Mouse (Mus musculus) right cerebral cortex, adult 2 months (tissue): ENCODE results near the gene Fam78a.
A peak's percentile ranks its signal among the peaks of the same experiment; 100 is the strongest.

Source experiments
- DNase-seq, 2 experiments: peaks; one replicate each; pipeline ENCODE4 v3.0.0; 2021 to 2022; ENCODE audit warnings: low spot score in 2 of 2

Fam78a gene

DNA sequence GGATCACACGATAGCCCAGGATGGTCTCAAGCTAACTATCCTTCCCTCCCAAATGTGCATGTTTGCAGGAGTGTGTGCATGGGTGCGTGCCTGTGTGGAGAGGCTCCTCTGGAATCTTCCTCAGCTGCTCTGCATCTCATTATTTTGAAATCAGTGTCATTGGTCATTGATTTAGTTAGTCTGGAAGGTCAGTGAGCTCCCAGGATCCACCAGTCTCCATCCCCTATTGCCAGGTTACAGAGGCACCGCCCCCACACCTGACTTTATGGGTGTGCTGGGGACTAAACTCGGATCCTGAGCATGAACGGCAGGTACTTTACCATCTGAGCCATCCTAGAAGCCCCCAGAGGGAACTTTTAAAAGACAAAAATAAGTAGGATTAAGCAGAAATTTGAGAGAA is 18.3 kb upstream of the Fam78a start:
- no peak for DNase-seq

DNA sequence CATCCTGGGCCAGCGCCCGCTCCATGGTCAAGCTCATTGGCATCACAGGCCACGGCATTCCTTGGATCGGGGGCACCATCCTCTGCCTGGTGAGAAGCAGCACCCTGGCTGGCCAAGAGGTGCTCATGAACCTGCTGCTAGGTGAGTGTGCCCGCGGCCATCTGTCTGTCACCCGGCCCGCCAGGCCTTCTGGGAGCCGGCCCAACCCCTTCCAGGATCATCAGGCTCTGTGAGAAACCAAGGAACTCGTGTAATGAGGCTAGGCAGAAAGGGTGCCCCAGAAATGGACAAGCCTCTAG is 11.4 kb upstream of the Fam78a start:
- no peak for DNase-seq

DNA sequence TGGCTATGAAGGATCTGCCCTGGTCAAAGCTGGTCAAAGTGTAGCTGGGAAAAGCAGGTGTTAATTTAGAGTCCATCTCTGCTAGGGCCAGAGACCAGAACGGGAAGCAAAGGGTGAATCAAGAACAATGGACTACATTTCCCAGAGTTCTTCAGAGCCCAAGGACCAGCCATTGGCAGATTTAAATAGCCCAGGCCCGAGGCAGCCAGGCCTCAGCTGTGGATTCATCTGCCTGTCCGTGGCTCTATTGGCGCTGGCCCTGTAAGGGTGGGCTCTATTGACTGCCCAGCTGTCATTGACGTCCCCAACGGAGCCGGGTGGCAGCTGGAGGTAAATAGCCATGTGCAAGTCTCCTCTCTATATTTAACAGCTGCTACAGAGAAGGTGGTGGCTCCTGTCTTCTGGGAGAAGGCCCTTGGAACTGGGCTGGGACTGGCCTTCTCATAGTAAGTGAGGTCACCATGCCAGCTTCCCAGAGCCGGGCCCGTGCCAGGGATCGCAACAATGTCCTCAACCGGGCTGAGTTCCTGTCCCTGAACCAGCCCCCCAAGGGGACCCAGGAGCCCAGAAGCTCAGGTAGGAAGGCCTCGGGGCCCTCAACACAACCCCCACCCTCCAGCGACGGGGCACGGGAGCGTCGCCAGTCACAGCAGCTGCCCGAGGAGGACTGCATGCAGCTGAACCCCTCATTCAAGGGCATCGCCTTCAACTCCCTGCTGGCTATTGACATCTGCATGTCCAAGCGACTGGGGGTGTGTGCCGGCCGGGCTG is 10.9 kb upstream of the Fam78a start, which contains the start of gene Plpp7:
Plpp7 (plus strand) TSS at position 178 of the 771 bp plus-strand sequence.
- peak; percentile 84 to 88 for DNase-seq

DNA sequence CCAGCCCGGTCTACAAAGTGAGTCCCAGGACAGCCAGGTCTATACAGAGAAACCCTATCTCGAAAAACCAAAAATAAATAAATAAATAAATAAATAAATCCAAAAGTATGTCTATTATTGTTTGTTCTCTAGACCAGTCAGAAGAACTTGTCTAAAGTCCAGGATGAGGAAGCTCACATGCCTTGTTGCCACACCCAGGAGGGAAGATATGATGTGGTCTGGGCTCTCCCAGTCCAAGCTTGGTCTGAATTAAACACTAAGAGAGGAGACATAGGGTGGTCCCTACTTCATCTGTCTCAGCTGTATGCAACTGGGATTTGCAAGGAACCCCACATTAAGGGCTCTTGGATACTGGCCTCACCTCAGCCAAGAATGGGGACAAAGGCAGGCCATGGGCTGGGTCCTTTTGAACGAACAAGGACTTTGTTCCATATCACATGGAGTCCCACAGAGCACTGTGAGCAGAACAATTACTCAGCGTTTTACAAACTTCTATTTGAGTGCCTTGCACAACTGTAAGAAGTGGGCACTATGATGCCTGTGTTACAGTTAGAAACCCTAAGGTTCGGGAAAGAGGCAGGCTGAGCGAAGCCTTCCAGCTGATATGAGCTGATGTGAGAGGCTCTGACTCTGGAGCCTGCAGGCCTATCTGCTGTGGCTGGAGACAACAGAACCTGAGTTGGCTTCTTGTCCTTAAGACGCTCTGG is 9.5 kb upstream of the Fam78a start:
- DNase-seq = no peak

DNA sequence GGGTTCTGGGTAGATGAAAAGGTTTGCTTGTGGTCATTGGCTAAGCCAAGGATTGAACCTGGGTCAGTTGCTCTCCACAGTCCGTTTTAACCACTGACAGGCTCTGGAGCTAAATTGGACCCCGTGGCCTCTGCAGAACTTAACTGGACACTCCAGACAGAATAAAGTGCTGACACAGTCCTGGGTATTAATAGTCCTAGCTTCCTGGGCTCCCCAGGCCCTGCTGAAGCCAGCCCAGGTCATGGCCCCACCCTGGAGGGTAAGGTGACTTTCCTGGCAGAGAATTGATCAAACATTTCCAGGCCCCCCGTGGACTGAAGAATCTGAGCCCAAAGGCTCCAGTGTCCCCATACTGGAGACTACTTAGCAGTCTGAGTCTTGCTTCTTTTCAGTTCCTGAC is 7.3 kb upstream of the Fam78a start:
- no peak for DNase-seq

DNA sequence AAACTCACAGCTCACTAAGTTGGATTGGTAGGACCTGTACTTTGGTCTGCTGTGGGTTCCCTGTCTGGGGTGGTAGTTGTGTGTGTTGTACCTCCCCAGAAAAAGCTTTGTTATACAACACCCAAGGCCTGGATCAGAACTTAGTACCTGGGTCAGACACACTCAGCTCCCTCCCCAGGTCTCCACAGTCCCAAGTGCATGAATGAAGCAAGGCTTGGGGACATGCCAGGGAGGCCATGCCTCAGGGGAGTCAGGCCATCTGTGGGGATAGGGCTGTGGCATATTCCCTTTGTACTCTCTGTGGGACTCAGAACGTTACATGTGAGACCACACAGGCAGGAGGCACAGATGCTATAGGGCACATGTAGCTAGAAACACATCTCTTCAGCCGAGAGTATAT is 5.5 kb upstream of the Fam78a start:
- DNase-seq = no peak

DNA sequence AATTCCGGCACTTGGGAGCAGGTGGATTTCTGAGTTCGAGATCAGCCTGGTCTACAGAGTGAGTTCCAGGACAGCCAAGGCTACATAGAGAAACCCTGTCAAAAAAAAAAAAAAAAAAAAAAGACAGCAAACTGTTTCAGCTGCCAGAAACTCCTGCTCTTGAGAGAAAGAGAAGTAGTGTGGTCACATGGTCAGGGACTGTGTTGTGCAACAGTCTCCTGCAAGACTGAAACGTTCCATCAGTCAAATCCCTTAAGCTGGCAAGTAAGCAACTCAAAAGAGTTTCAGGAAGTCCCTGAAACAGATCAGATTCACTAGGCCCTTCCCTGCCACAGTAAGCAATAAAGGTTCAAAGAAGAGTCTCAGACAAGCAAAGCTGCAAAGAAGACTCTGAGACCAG is 4.9 kb upstream of the Fam78a start:
- DNase-seq = no peak

DNA sequence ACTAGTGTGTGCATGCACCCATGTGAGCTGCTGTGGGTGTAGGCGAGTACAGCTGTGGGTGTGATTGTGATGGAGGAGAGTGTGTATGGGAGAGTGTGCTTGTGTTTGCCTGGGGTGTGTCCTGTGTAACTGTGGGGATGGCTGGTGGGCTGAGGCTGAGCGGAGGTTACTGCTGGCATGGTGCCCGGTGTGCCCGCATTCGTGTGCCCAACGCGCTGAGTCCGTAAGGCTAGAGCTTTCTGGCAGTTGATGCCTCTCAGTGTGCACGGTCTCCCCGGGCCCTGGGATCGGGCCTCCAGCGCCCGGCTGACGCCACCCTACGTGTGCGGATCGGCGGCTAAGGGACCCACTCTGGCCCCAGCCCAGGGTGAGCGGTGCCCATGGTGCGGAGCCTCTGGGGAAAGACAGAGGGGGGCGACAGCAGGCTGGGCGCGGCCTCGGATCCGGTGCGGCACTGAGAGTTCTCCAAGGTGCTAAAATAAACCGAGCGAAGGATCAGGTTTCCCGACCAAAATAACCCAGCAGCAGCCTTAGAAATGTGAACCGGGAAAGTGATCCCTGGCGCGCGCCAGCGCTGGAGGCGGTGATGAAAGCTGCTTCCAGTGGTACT is 3.8 kb upstream of the Fam78a start:
- peak; percentile 60 to 72 for DNase-seq

DNA sequence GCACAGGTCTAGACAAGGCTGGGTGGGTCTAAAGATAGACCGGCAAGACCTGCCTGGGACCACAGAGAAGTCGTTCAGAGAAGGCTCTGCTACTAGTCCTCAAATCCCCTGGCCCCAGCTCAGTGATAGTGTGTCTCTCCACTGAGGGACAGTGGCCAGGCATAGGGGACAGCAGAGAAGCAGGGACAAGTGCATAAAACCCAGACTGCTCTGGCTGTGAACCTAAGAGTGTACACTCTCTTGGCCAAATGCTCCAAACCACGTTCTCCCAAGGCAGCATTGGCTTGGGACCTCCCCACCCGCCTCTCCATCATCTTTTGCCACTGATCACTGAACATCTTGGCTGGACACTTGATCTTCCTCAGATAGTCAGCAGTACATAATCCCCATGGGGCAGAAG is 2.9 kb upstream of the Fam78a start:
- DNase-seq = no peak

DNA sequence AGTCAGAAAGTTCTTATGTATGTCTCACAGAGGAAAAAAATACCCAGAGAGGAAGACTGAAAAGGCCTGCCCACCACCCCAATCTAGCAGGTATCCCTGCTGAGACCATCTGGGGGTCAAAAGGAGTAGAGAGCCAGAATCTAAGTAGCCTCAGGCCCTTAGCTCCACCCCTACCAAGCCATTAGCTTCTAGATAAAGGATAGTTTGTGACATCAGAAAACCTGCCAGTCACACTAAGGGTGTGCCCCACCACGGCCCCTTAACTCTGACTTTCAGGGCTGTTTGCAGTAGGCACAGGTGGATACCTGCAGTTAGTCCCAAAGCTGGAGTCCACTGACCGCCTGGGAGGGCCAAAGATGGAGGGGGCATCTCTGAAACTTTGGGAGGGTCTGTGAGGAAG is 574 bp upstream of the Fam78a start:
- no peak for DNase-seq

DNA sequence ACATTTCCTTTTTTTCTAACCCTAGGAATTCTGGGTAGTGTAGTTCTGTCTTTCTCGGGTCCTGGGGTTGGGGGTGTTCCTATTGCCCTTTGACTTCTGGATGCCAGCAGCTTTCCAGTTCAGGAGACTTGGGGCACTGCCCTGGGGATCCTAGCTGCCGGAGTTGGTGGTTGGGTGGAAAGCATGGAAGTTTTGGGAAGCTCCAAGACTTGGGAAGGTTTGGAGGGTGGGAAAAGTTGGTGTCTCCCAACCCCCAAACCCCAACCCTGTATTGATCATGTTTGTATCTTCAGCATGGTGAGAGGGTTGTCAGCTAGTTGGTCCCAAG is 179 bp upstream of the Fam78a start:
- no peak for DNase-seq

DNA sequence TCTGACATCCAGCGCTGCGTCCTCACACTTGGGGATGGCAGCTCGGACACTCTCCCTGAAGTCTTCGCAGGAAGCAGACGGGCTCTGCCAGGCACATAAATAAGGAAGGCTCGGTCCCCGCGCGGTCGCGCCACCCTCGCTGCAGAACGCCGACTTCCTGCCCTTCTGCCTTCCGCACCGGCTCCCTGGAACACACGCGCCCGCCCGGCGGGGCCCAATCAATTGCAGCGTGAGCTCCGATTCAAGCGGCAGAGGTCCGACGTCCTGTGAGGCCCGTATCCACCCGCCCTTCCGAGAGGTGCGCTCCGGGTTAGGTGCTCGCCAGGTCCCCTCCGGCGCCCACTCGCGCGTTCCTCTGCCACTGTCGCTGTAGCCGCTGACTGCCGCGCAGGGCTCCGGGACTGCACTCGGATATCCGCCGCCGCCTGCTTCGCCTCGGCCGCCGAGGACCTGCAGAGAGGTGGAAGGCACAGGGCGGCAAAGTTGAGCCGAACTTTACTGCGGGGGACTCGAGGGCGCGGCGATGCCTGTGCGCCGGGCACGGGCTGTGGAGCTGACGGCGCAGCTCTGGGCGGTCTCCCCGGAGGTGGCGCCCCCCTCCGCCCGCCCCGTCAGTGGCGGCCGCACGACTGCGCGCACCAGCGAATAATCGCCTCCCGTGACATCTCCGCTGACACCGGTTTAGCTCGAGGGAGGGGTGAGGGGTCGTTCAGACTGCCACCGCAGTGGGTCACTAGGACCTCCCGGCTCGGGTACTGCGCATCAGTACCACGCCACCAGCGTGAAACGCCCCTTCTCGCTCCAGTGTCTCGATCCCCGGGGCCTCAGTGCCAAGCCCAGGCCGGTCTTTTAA is 1.3 kb downstream of the Fam78a start:
- peak; percentile 25 to 39 for DNase-seq

DNA sequence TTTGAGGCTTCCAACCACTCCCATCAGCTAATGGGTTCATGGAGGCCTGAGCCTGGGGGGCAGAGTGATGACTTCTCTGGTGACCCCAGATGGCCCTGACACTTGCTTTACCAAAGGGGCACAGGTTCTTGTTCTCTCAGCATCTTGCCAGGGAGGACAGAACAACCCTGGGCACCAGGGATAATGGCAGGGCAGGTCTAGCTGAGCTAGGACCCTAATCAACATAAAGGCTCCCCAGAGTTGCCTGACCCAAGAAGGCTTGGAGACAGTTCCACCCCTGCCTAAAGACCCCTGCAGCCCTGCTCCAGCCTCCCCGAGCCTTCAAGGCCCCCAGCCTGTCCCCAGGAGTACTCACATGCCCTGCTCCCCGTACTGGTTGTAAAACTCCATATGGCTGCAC is 2.4 kb downstream of the Fam78a start:
- no peak for DNase-seq

DNA sequence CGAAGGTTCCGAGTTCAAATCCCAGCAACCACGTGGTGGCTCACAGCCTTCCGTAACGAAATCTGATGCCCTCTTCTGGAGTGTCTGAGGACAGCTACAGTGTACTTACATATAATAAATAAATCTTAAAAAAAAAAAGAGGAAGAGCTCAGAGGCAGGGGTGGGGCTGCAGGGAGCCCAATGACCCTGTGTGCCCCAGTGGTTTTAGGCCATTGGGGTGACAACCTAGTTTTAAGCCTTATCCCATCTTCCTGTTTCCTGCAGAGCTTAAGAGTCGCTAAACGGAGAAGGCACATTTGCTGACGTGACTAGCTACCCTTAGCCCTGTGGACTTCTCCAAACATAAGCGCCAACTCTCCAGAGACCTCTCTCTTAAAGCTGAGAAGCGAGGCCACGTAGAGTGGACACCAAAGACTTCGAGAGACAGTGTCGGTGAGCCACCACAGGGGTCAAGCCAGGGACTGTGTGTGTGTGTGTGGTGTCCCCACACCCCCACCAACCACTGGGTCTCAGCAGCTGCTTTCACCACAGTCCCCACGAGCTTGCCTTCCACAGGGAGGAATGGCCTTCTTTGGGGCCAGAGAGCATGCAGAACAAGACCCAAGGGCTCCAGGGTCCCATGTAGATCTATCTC is 3.2 kb downstream of the Fam78a start:
- DNase-seq = no peak

DNA sequence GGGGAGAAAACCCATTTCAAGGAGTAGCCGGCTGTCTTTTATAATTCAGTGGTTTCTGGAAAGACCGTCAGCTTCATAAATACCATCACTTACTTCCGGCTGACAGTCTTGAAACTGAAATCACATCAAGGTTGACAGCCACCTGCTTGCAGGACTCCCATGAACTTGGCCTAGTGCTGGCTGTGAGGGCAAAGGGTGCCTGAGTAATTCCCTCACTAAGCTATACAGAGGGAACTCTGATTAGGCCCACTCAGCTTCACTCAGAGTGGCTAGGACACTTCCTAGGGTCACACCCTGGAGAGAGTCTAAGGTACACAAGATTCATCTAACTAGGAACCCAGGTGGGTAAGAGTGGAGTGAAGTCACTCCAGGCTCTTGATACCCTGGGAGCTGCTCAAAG is 4.0 kb downstream of the Fam78a start:
- no peak for DNase-seq

DNA sequence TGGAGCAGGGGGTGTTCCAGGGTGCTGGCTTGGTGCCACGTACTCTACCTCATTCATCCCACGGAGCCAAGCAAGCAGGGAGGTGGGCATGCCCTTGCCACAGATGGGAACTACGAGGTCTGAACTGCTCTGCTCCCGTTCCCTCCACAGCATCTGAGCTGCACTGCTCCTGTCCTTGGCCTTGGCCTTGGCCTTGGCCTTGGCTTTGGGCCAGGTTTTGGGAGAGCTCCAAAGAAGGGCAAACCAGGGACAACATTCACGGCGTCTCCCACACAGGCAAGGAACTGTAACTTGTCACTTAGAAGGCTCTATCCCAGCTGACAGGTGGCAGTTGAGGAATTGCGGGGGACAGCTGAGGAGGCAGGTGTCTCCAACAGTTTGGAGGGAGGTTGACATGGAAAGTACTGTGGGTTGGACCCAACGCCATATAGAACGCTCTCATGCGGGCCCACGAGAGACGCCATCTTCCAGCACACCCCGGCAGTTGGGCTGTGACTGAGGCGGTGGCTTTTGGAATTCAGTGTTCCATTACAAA is 5.4 kb downstream of the Fam78a start:
- DNase-seq = no peak

DNA sequence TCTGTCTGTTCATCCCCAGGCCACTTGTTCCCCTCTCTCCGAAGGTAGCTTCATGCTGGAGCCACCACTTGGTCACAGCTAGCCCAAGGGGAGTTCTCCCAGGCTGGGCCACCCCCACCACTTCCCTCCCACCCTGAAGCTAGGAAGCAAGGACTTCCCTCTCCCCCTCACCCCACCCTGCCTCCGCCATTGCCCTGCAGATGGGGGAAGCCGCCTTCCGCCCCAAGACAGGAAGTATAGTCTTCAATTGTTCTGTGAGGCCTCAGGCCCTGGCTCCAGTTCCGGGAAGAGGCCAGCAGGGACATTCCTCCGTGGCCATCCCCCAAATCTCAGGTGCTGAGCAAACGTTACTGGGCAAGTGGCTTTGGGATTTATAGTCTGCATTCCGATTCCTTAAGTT is 6.1 kb downstream of the Fam78a start:
- no peak for DNase-seq

DNA sequence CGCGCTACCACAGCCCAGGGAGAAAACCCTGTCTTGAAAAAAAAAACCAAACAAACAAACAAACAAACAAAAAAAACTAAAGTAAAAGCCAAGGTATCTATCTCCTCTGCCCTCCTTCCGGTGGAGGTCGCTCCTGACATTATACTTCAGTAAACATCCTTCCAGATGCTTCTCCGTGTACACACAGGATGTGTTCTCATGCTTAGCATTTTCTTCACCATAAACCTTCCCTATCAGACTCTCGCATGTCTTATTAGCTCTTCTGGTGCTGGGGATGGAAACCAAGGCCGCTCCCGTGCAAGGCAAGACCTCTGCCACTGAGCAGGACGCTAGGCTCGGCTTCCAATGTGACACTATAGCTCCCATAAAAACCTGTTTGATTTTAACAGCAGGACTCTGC is 6.9 kb downstream of the Fam78a start:
- DNase-seq = no peak

DNA sequence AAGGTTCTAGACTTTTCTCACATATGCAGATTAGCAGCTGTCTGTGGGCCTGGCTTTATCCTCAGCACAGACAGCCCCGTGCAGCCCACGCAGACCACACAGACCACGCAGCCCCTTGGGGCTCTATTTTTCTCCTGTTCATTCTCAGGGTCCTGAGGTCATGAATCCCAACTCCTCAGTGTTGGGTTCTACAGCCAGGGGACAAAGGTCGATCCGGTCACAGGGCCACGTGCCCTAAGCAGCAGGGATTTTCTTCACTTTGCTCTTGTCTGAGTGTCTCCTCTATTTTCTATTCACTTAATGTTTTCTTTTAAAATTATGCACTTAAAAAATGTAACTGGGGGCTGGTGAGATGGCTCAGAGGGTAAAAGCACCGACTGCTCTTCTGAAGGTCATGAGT is 9.3 kb downstream of the Fam78a start:
- no peak for DNase-seq

DNA sequence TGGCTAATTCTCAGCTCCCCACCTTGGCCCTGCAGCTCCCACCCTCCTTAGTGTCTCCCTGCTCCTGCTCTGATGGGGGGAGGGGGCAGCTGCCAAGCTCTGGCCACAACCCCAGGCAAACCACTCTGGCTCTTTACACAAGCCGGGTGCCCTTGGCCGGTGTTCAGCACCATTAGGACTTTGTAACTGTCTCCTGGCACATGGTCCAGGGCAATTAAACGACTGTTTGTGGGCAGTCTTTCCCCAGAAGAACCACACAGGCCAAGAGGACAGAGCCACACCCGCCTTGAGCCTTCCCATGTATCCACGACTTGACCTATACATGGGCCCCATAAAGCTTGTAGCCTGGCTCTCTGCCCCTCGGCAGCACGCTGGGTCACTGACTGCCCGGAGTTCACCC is 10.3 kb downstream of the Fam78a start:
- DNase-seq = no peak

DNA sequence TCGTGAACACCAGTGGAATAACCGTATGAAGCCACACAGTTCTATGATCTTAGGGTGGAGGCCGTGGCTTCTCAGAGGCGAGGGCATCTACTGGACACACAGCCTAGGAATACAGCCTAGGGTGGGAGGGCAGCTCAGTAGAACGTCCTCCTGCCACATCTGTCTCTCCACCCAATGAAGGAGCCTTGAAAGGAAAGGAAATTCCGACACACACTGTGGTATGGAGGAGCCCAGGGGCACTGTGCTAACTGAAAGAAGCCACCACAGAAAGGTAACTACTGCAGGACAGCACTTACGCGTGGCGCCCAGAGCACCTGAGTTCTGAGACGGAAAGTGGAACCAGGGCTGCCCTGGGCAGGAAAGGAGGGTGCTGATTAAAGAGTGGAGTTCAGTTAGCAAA is 13.9 kb downstream of the Fam78a start:
- DNase-seq = no peak
